Mouse (Mus musculus): ENCODE results near the gene Apoa2.

DNA sequence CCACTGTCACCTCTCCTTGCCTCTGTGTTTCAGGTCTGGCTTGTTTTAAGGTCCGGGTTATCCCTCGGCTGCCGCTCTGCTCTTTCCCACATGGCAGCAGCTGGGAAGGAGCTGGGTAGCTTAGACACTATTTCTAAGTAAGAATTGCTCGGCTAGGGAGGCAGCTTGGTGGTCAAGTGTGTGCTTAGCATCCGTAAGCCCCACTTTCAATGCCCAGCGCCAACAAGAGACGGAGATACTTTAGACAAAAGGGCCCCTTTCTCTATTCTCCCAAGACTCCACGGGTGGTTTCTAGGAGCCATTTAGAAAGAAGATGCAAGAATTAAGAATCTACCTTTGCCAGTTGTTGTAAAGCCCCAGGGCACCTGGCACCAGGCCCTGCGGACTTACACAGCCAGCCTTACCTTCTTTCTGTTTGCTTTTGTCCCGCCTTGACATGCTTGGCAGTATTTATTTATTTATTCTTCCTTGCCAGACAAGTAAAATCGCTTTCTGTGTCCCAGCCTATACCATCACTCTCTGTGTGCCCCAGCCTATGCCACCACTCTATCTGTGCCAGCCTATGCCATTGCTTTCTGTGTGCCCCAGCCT, 50.4 kb downstream of the Apoa2 start:
- no peak for TF ChIP-seq CTCF (IDR thresholded peaks at IDR 0.05; ENCODE audit: borderline replicate concordance, insufficient read depth, low read length)
- no peak for TF ChIP-seq POLR2A (IDR thresholded peaks at IDR 0.05; ENCODE audit: low read depth, low read length)

Data from embryonic fibroblast, embryonic 13.5 days (primary cell).